Mouse (Mus musculus): Measurements from ENCODE around the gene Ptpn5.

GRCm38 (mm10) chr7:47150420-47151061, 17.1 kb upstream of the Ptpn5 start:
- TF ChIP-seq POLR2A (IDR thresholded peaks at IDR 0.05; ENCODE audit: extremely low read depth, insufficient read depth, low read length) (no peak), CTCF (IDR thresholded peaks at IDR 0.05; ENCODE audit: low read depth, low read length) (peak; percentile 37)
